Mouse (Mus musculus) spleen, adult 18-20 months (tissue): Measurements from ENCODE around the gene Fn3krp.
A peak's percentile ranks its signal among the peaks of the same experiment; 100 is the strongest.

ENCODE experiments used
- DNase-seq, 2 experiments: peaks; one replicate each; pipeline ENCODE4 v3.0.0; 2022; ENCODE audit warnings: mixed read lengths in 2 of 2

Fn3krp gene

DNA sequence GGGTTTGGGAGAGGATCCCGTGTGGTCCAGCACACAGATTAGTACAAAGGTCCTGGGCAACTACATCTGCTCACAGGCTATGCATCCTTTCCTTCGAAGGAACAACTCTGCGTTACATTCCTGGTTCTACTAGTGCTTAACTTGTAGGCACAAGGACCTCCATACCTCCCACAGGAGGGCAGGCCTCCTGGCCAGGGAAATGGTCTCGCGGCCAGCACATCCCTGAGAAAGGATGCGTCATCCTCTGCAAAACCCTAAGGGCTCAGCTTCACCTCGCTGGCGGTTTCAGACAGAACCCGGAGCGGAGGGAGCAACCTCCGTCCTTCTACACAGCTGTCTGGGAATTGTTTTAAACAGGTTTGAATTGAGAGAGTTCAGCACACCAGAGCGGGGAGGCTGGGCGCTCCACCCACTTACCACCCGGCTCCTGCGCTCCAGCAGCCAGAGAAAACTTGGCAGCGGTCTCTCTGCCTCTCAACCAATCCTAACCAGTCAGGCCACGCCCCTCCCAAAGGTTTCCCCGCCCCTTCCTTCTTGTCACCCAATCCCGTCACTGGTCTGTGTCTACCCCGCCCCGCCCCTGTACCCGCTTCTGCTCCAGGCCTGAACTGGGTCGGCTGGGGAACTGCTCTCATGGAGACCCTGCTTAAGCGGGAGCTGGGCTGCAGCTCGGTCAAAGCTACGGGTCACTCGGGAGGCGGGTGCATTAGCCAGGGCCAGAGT is at the start of gene Fn3krp:
Gene Fn3krp (plus strand): TSS at position 572 of the 723 bp plus-strand sequence.
- DNase-seq = peak; percentile 97 to 99

DNA sequence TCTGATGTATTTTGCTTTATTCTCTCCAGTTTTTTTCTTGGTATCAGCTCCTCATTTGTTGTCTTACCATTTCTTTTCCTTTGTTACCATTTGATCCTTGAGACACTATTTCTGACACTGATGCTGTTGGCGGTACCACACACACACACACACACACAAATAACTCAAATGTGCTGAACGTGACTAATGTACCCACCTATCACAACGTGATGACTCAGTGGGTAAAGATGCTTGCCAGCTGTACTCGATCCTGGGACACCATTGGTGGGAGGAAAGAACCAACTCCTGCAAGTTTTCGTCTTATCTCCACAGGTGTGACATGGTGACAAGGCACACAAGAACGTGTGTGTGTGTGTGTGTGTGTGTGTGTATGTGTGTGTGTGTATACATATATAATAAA is 47.9 kb upstream of the Fn3krp start:
- DNase-seq = no peak

DNA sequence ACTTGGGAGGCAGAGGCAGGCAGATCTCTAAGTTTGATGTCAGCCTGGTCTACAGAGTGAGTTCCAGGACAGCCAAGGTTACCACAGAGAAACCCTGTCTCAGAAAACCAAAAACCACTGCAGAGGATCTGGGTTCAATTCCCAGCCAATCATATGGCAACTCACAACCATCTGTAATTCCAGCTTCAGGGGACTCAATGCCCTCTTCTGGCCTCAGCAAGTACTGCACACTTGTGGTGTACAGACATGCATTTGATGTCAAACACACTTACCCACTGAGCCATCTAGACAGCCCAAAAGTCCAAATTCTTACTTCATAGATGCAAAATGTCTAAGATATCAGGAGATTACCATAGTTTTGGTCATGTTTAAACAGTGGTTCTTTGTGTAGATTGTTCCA is 42.6 kb upstream of the Fn3krp start:
- DNase-seq = no peak

GRCm38 (mm10) chr11:121380294-121380693 is 40.9 kb upstream of the Fn3krp start:
- DNase-seq = no peak

DNA sequence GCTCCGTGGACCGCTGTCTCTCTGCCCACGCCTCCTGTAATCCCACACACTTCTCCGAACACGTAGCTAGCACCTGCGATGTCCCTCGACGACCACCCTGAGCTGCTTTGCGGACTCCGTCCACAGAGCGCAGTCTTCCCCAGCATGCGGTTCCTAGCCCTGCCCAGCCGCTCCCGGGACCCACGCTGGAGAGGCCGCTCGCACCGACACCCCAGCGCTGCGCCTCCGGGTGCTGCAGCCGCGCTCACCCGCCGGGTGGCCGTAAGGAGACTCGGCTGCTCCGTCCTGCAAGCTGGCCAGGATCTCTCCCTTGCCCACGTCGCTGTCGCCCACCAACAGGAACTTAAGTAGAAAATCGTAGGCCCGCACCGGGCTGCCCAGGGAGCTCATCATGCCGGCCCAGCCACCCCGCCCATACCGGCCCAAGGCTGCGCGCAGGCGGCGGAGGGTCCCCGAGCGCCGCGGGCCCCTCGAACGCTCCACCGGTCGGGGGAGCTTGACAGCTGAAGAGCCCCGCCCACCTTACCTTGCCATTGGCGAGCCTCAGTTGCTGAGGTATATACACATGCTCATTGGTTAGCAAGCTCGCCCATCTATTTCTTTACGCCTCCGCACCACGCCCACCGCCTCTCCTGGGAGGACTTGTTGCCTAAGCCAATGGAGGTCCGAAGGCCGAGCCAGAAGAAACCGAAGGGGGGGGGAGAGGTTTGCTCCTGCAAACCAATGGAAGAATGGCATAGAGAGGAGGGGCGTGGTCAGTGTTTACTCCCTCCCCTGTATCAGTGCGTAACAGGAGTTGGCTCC is 33.2 kb upstream of the Fn3krp start, which contains the start of gene Rab40b:
Gene Rab40b (minus strand): TSS at position 502 of the 804 bp plus-strand sequence.
- peak; percentile 19 to 27 for DNase-seq

- DNase-seq = no peak
Measured at GRCm38 (mm10) chr11:121388554-121388945, 32.7 kb upstream of the Fn3krp start.

DNA sequence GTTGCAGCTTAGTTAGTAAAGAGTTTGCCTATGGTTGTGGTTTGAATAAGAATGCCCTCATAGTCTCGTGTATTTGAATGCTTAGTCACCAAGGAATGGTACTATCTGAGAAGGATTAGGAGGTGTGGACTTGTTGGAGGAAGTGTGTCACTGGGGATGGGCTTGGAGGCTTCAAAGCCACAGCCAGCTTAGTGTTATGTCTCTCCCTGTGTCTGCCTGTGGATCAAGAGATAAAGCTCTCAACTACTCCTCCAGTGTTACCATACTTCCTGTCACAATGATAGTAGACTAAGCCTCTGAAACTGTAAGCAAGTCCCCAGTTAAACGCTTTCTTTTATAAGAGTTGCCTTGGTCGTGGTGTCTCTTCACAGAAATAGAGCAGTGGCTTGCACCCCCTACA is 30.4 kb upstream of the Fn3krp start:
- DNase-seq = no peak

GRCm38 (mm10) chr11:121392405-121392804 is 28.8 kb upstream of the Fn3krp start:
- no peak for DNase-seq

DNA sequence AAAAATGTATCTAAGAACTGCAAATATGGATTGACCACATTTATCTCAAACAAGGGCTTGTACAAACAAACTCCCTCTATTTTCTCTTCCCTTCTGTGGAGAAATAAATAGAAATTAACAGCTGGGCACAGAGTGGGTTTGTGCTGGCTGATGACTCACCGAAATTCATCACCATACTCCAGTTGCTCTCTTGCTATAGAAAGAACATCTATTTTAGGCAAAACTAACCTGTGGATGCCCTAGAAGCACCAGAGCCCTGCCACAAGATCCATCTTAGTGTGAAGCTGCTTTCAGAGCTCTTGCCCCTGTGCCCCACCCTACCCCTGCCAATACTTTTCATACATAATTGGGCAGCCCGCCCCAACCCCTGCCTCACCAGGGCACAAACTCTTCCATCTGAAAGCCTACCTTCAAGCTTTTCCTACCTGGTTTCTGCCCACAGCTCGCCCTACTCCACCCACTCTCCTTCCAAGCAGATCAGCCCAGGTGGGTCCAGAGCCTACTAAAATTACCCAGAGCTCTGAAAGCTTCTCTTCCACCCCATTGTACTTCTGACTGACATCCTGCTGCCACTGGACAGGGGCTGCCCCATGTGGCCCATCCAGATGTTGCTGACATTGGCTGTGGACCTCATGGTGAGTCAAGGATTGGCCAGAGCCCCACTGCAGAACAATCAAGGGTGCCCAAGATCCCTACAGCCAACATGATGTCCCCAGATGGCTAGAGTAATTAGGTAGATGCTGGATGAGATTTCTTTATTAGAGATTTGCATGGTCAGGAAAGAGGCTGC is 13.6 kb upstream of the Fn3krp start:
- DNase-seq = no peak

DNA sequence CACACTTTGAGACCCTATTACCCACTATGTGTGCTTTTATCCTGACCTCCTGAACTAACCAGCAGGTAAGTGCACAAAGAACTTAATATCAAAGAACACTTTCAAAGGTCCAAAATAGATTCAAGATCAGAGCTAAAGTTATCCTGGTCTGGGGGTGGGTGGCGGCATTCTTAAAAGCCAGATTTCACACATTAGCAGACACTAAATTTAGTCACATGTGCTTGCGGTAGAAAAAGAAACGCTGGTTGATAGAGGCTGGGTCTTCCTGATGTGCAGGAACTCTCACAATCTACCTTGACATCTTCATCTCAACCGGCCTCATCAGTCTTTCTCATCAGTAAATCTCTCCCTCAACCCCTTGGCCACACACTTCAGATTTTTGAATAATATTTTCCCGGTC is 6.4 kb upstream of the Fn3krp start:
- DNase-seq = no peak

DNA sequence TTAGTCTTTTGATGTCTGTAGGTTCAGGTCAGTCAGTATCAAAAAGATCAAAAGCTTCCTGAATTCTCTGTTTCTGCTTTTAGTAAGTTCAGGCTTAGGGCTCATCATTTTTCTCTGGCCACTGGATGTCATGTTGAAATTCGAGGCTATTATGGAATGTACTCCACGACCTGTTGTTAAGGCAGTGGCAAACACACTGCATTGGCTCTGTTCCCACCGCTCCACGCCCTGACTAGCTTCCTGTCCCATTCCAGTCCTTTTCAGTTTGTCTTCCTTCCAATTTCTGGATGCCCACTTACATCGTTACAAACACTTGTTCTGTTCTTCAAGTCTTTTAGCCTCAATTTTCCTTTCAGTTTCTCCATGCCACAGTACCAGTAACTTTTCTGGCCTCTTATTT is 5.8 kb upstream of the Fn3krp start:
- DNase-seq = no peak

DNA sequence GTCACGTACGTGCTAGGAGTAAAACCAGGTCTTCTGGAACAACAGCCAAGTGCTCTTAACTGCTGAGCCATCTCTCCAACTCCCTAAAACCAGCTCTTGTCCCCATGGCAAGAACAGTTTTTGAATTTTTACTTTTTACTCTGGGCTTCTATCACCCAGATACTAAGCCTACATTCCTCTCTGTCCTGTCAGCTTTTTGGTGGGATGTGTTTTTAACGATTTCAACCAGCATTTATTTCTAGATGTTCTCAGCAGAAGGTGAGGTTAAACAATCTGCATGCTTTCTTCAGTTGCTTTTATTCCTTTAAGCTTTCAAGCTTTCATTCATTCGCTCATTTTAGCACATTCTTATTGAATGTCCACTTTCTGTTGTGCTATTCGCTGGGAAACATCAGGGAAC is 3.2 kb upstream of the Fn3krp start:
- no peak for DNase-seq

DNA sequence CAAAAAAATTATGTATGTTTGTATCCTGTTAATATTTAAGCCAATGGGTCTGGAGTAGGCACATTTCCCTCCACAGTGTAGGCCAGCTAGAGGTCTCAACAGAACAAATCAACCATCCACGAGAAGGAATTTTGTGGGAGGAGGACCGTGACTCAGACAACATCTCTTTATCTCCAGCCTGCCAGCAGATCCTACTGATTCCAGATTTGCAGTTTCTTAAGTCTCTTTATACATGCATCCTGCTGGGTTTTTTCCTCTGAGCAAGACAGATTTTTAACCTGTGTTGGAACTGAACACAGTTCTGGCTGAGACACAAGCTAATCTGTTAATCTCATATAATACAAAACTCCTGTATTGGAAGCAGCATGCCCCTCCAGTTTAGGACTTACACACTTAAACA is 2.3 kb upstream of the Fn3krp start:
- DNase-seq = no peak

DNA sequence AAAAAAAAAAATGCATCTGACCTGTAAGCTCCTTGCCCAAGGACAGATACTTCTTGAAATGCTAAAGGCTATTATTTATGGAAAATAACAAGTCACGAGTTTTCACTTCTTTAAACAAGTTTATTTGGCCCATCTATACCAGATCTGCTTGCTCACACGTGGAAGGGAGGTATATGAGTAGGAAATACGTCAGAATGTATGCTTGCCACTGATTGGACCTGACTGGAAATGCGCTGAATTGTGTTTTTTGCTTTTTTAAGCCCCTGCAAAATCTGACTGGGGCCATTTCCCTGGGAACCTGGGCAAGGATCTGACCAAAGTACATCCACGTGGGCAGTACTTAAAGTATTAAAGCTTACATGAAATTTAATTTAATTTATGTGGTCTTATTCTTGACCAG is 822 bp upstream of the Fn3krp start:
- no peak for DNase-seq

- no peak for DNase-seq
Measured at GRCm38 (mm10) chr11:121421553-121422173, 462 bp downstream of the Fn3krp start.

- DNase-seq = no peak
Measured at GRCm38 (mm10) chr11:121433397-121433796, 12.2 kb downstream of the Fn3krp start.

- peak; percentile 70 to 82 for DNase-seq
Measured at GRCm38 (mm10) chr11:121434156-121435155, 13.3 kb downstream of the Fn3krp start, which contains the start of gene Fn3k. TSS of gene Fn3k (plus strand) at chr11:121434913.

DNA sequence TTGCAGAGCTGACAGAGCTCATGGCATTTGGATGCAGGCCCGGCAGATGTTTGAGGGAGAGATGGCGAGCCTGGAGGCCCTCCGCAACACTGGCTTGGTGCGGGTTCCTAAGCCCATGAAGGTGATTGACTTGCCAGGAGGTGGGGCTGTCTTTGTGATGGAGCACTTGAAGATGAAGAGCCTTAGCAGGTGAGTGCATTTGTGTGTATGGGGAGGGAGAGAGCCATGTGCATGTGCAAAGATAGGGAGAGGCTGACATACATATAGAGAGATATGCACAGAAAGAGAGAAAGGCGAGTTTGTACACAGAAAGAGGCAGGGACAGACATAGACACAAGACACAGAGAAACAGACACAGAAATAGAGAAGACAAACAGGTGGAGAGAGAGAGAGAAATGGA is 16.0 kb downstream of the Fn3krp start:
- no peak for DNase-seq

- no peak for DNase-seq
Measured at GRCm38 (mm10) chr11:121439686-121440292, 18.6 kb downstream of the Fn3krp start.

DNA sequence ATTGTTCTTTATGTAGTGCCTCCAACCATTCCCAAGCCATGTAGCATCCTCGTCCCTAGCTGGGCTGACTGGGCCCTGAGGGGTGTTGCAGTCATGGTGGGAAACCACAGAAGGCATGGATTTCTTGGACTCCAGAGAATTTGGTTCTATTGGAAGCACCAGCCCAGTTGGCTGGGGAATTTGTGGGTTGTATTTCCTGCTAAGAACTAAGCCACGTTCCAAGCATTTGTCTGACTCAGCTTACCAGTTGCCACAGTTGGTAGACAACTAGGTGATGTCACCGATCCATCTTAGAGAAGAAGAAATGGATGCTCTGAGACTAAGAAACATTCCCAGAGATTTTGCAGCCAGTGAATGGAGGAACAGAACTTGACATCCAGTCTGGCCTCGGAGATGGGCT is 20.5 kb downstream of the Fn3krp start:
- DNase-seq = no peak

- no peak for DNase-seq
Measured at GRCm38 (mm10) chr11:121442076-121442475, 20.9 kb downstream of the Fn3krp start.
